ENCODE assay signal across 12 mouse cellular contexts in the genomic region with DNA sequence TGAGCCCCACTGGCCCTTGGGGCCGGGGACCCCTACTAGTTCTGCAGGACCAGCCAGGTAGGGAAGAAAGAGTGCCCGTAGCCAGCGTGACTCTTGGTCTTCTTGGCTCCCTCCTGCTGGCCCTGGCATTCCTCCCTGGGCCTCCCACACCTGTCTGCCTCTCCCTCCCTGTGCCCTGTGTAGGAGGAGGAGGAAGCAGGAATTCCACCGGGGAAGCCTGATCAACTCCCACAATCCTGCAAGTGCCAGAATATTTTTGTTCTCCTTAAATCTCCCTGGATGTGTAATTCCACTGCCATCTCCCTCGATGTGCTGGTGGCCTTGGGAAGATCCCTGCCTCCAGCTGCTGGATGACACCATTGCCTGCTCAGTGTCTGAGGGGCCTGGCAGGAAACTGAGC.
"Had no signal": no experiment of that assay in that cellular context is flagged by ENCODE, and none has a peak within 500 bp of the region (broad histone marks: within the 10 kb centered on the region; RNA-seq: fewer than 3 reads in every experiment).

No protein-coding gene starts in this region.

- DNase-seq: gastrocnemius, postnatal 14 days; gastrocnemius, postnatal 36 days; heart, adult 11 months; heart, adult 2 months; heart, postnatal 14 days; heart, postnatal 36 days; kidney, adult 18-20 months; kidney, adult 8-10 months; kidney, postnatal 25 days; layer of hippocampus, adult 9-11 months; layer of hippocampus, postnatal 36 days; left cerebral cortex, postnatal 4 days had no signal
